Mouse (Mus musculus) myocyte (in vitro differentiated cells): Measurements from ENCODE around the gene Olfm3. TPM values are rescaled to one million over a fixed set of nuclear protein-coding genes. Genes with fewer than 3 reads are reported as not detected.

Source experiments
- H3K27me3 ChIP-seq: one replicate; pipeline ENCODE4 v1.6.1; 2011; ENCODE audit not compliant: control insufficient read depth, insufficient read depth, insufficient read length
- H3K36me3 ChIP-seq: one replicate; pipeline ENCODE4 v1.6.1; 2011; ENCODE audit not compliant: control insufficient read depth, insufficient read depth
- H3K4me2 ChIP-seq: one replicate; pipeline ENCODE4 v1.6.1; 2011; ENCODE audit warnings: low read depth, control low read depth
- H3K4me3 ChIP-seq: one replicate; pipeline ENCODE4 v1.5.1; 2011; ENCODE audit warnings: mild to moderate bottlenecking, control low read depth, moderate library complexity
- H3K79me2 ChIP-seq: one replicate; pipeline ENCODE4 v1.6.1; 2011; ENCODE audit not compliant: control insufficient read depth, insufficient read depth
- H3ac ChIP-seq: one replicate; pipeline ENCODE4 v1.6.1; 2011; ENCODE audit not compliant: control insufficient read depth, insufficient read length
- E2F4 ChIP-seq: IDR thresholded peaks from one replicate; pipeline ENCODE4 v1.6.1; 2011; ENCODE audit warnings: mild to moderate bottlenecking, control low read depth, moderate library complexity; ENCODE audit not compliant: insufficient read depth
- polyA plus RNA-seq: library from polyadenylated mRNA; unstranded; fragments of >200 nt; fragmentation: generic; extraction: Trizol; gene quantifications from one replicate; pipeline ENCODE4 v1.2.1, GENCODE M21; 2012; ENCODE audit warnings: missing spikeins

The Olfm3 gene
- polyA plus RNA-seq, 1 experiment, result not detected

- TF ChIP-seq E2F4, result no peak
- Histone ChIP-seq H3K4me2 (no peak overlapping the region), H3K27me3 (no peaks in the 10 kb centered on the region), H3K79me2 (no peaks in the 10 kb centered on the region), H3K36me3 (no peaks in the 10 kb centered on the region), H3ac (no peak overlapping the region), H3K4me3 (no peak overlapping the region)
Measured at GRCm38 (mm10) chr3:115174625-115175024, 270.7 kb downstream of the Olfm3 start.
